Mouse (Mus musculus) liver, embryonic 12.5 days (tissue): ENCODE data around the gene Gap43. TPM values are rescaled to one million over a fixed set of nuclear protein-coding genes. Genes with fewer than 3 reads are reported as not detected.
A peak's percentile ranks its signal among the peaks of the same experiment; 100 is the strongest.
"Not testable (repeated sequence)": the region's sequence is repeated elsewhere in the genome, so short reads cannot be mapped to it uniquely, and the experiment has no call there.

Experiments
- ATAC-seq: fragments of 200-750 bp; cut with Nextera tagmentation; 2 replicates; pipeline ENCODE4 v1.8.0; 2017; ENCODE audit warnings: moderate number of reproducible peaks, mild to moderate bottlenecking, moderate library complexity
- H3K27ac ChIP-seq: fragments of 300-500 bp; sonication (generic); 2 replicates; pipeline ENCODE4 v1.5.1; 2016; ENCODE audit warnings: mild to moderate bottlenecking
- H3K27me3 ChIP-seq: fragments of 300-500 bp; sonication (generic); replicated peaks from 2 replicates; pipeline ENCODE4 v1.6.1; 2016; ENCODE audit warnings: mild to moderate bottlenecking, moderate library complexity
- H3K36me3 ChIP-seq: fragments of 300-500 bp; sonication (generic); 2 replicates; pipeline ENCODE4 v1.6.1; 2016; ENCODE audit warnings: mild to moderate bottlenecking, moderate library complexity
- H3K4me1 ChIP-seq: fragments of 300-500 bp; sonication (generic); 2 replicates; pipeline ENCODE4 v1.6.1; 2016
- H3K4me2 ChIP-seq: fragments of 300-500 bp; sonication (generic); 2 replicates; pipeline ENCODE4 v1.6.1; 2016; ENCODE audit warnings: mild to moderate bottlenecking, moderate library complexity
- H3K4me3 ChIP-seq: fragments of 300-500 bp; sonication (generic); 2 replicates; pipeline ENCODE4 v1.5.1; 2016; ENCODE audit warnings: mild to moderate bottlenecking, moderate library complexity
- H3K9ac ChIP-seq: fragments of 300-500 bp; sonication (generic); 2 replicates; pipeline ENCODE4 v1.6.1; 2016; ENCODE audit warnings: mild to moderate bottlenecking, moderate library complexity
- H3K9me3 ChIP-seq: fragments of 300-500 bp; sonication (generic); replicated peaks from 2 replicates; pipeline ENCODE4 v1.6.1; 2016; ENCODE audit warnings: mild to moderate bottlenecking, moderate library complexity
- WGBS: fragments of 180-500 bp; shearing (Covaris S2); methylation state at CpG from one replicate; pipeline ENCODE4 v1.1.7; 2016; ENCODE audit not compliant: insufficient replicate concordance; 5-methylcytosine and 5-hydroxymethylcytosine counted together
- polyA plus RNA-seq: library from polyadenylated mRNA; unstranded; fragments of >200 nt; fragmentation: Nextera tagmentation; extraction: Ambion mirVana; gene quantifications from 2 replicates; pipeline ENCODE4 v1.2.1, GENCODE M21; 2016

The Gap43 gene
- polyA plus RNA-seq, result 7.2 and 8.9 TPM in 2 replicates

GRCm38 (mm10) chr16:42340021-42340768 lies at the start of gene Gap43:
Gene Gap43, minus strand, starts transcription at chr16:42340651.
- Histone ChIP-seq H3K27me3 (peaks cover 24% of the 10 kb centered on the region), H3K4me1 (no peaks in the 10 kb centered on the region), H3K27ac (no peak within 1 kb of the TSS), H3K9ac (no peak within 1 kb of the TSS), H3K4me3 (peak within 1 kb of the TSS; percentile 25; the same call in 1 of the 2 replicates), H3K4me2 (peak within 1 kb of the TSS; percentile 37), H3K36me3 (no peaks in the 10 kb centered on the region), H3K9me3 (no peaks in the 10 kb centered on the region)
- no peak for ATAC-seq
- WGBS, result 1% methylated on average over 18 of the region's 18 CpGs

- Histone ChIP-seq H3K27me3 (no peaks in the 10 kb centered on the region), H3K36me3 (no peaks in the 10 kb centered on the region), H3K4me2 (no peak overlapping the region), H3K4me1 (no peaks in the 10 kb centered on the region), H3K9ac (no peak overlapping the region), H3K9me3 (no peaks in the 10 kb centered on the region), H3K27ac (no peak overlapping the region), H3K4me3 (no peak overlapping the region)
- no peak for ATAC-seq
- WGBS, result 53% methylated on average over 4 of the region's 4 CpGs
These were observed 40.9 kb upstream of the Gap43 start for GRCm38 (mm10) chr16:42381328-42381838.

- Histone ChIP-seq H3K9me3 (no peaks in the 10 kb centered on the region), H3K4me2 (no peak overlapping the region), H3K27ac (no peak overlapping the region), H3K36me3 (no peaks in the 10 kb centered on the region), H3K27me3 (no peaks in the 10 kb centered on the region), H3K4me1 (no peaks in the 10 kb centered on the region), H3K4me3 (no peak overlapping the region), H3K9ac (no peak overlapping the region)
- WGBS, result 49% methylated on average over 3 of the region's 3 CpGs
- no peak for ATAC-seq
These were observed 40.2 kb upstream of the Gap43 start for GRCm38 (mm10) chr16:42380641-42381040.

GRCm38 (mm10) chr16:42370148-42370547 lies 29.7 kb upstream of the Gap43 start:
- no peaks in the 10 kb centered on the region for H3K9me3 ChIP-seq
- no peak overlapping the region for H3K4me2 ChIP-seq
- 51% methylated on average over 6 of the region's 6 CpGs for WGBS
- H3K4me3 ChIP-seq, result no peak overlapping the region
- no peaks in the 10 kb centered on the region for H3K27me3 ChIP-seq
- no peak overlapping the region for H3K27ac ChIP-seq
- ATAC-seq, result no peak
- no peaks in the 10 kb centered on the region for H3K4me1 ChIP-seq
- H3K36me3 ChIP-seq, result no peaks in the 10 kb centered on the region
- no peak overlapping the region for H3K9ac ChIP-seq

- Histone ChIP-seq H3K4me2 (no peak overlapping the region), H3K9ac (no peak overlapping the region), H3K36me3 (no peaks in the 10 kb centered on the region), H3K4me3 (no peak overlapping the region), H3K9me3 (no peaks in the 10 kb centered on the region), H3K4me1 (no peaks in the 10 kb centered on the region), H3K27me3 (no peaks in the 10 kb centered on the region), H3K27ac (no peak overlapping the region)
- no peak for ATAC-seq
- WGBS, result 64% methylated on average over 6 of the region's 6 CpGs
These were observed 28.9 kb upstream of the Gap43 start for GRCm38 (mm10) chr16:42369346-42369745.

GRCm38 (mm10) chr16:42360061-42360460 lies 19.6 kb upstream of the Gap43 start:
- H3K27me3 ChIP-seq, result no peaks in the 10 kb centered on the region
- no peak overlapping the region for H3K9ac ChIP-seq
- H3K4me2 ChIP-seq, result no peak overlapping the region
- 69% methylated on average over 4 of the region's 4 CpGs for WGBS
- no peaks in the 10 kb centered on the region for H3K9me3 ChIP-seq
- H3K4me1 ChIP-seq, result no peaks in the 10 kb centered on the region
- H3K27ac ChIP-seq, result no peak overlapping the region
- H3K36me3 ChIP-seq, result no peaks in the 10 kb centered on the region
- no peak overlapping the region for H3K4me3 ChIP-seq
- ATAC-seq, result no peak

- Histone ChIP-seq H3K4me1 (no peaks in the 10 kb centered on the region), H3K4me3 (no peak overlapping the region), H3K9ac (no peak overlapping the region), H3K27me3 (no peaks in the 10 kb centered on the region), H3K9me3 (no peaks in the 10 kb centered on the region), H3K27ac (no peak overlapping the region), H3K36me3 (no peaks in the 10 kb centered on the region), H3K4me2 (no peak overlapping the region)
- WGBS, result 63% methylated on average over 4 of the region's 4 CpGs
- no peak for ATAC-seq
These were observed 17.6 kb upstream of the Gap43 start for GRCm38 (mm10) chr16:42358058-42358457.

GRCm38 (mm10) chr16:42350076-42350475 lies 9.6 kb upstream of the Gap43 start:
- Histone ChIP-seq H3K27ac (no peak overlapping the region), H3K36me3 (no peaks in the 10 kb centered on the region), H3K27me3 (no peaks in the 10 kb centered on the region), H3K9me3 (no peaks in the 10 kb centered on the region; the same call in 1 of the 2 replicates), H3K4me2 (no peak overlapping the region), H3K4me1 (no peaks in the 10 kb centered on the region), H3K9ac (no peak overlapping the region), H3K4me3 (no peak overlapping the region)
- 50% methylated on average over 2 of the region's 2 CpGs for WGBS
- no peak for ATAC-seq

GRCm38 (mm10) chr16:42340865-42341264 lies 414 bp upstream of the Gap43 start:
- 18% methylated on average over 2 of the region's 3 CpGs for WGBS
- H3K27ac ChIP-seq, H3K4me2 ChIP-seq, H3K9me3 ChIP-seq, ATAC-seq, H3K36me3 ChIP-seq, H3K9ac ChIP-seq, H3K4me1 ChIP-seq, H3K4me3 ChIP-seq: not testable (repeated sequence)
- H3K27me3 ChIP-seq, result peaks cover 24% of the 10 kb centered on the region

GRCm38 (mm10) chr16:42339512-42339911 lies 939 bp downstream of the Gap43 start:
- no peak for ATAC-seq
- WGBS, result 3% methylated on average over 10 of the region's 10 CpGs
- H3K4me2 ChIP-seq, result peak overlapping the region; percentile 37

GRCm38 (mm10) chr16:42338987-42339386 lies 1.5 kb downstream of the Gap43 start:
- Histone ChIP-seq H3K4me3 (0 out of 2 replicates have a peak overlapping the region, but pooled peaks have one; percentile 25), H3K4me2 (0 out of 2 replicates have a peak overlapping the region, but pooled peaks have one; percentile 37), H3K36me3 (no peaks in the 10 kb centered on the region), H3K4me1 (no peaks in the 10 kb centered on the region), H3K9me3 (no peaks in the 10 kb centered on the region), H3K27ac (no peak overlapping the region), H3K9ac (no peak overlapping the region), H3K27me3 (peaks cover 24% of the 10 kb centered on the region)
- ATAC-seq, result no peak
- 3% methylated on average over 4 of the region's 4 CpGs for WGBS

More at GRCm38 (mm10) chr16:42339512-42339911, 939 bp downstream of the Gap43 start:
- Histone ChIP-seq H3K9me3 (no peaks in the 10 kb centered on the region), H3K4me3 (peak overlapping the region; percentile 25; the same call in 1 of the 2 replicates), H3K27me3 (peaks cover 24% of the 10 kb centered on the region), H3K4me1 (no peaks in the 10 kb centered on the region), H3K27ac (no peak overlapping the region), H3K9ac (no peak overlapping the region), H3K36me3 (no peaks in the 10 kb centered on the region)

- no peak overlapping the region for H3K4me3 ChIP-seq
- no peak overlapping the region for H3K27ac ChIP-seq
- no peaks in the 10 kb centered on the region for H3K4me1 ChIP-seq
- WGBS, result 20% methylated on average over 4 of the region's 4 CpGs
- peaks cover 24% of the 10 kb centered on the region for H3K27me3 ChIP-seq
- H3K9ac ChIP-seq, result no peak overlapping the region
- no peak overlapping the region for H3K4me2 ChIP-seq
- ATAC-seq, result no peak
- no peaks in the 10 kb centered on the region for H3K36me3 ChIP-seq
- no peaks in the 10 kb centered on the region for H3K9me3 ChIP-seq
These were observed 2.1 kb downstream of the Gap43 start for GRCm38 (mm10) chr16:42338342-42338741.
